Mouse (Mus musculus): Measurements from ENCODE around the gene Mthfd2. TPM values are rescaled to one million over a fixed set of nuclear protein-coding genes. Genes with fewer than 3 reads are reported as not detected.

Gene Mthfd2
- total RNA-seq, 2 experiments from 2014 or later = 5.3 to 7.2 TPM

DNA sequence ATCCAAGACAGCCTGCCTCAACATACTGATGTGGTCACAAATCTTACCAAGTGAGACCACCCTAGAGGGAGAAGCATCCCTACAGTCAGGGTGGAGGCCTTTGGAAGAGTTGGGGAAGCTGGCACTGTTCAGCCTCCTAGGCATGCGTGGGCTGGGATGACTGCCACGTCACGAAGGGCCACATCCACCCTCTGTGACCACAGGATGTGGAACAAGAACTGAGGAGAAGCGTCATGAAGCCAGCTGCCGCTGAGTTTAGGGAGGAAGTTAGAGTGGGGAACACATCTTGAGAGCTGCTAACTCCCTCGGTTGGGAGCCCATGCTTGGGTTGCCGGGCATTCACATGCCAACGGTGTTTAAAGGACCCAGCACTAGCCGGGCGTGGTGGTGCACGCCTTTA lies 52.0 kb downstream of the Mthfd2 start:
- no peak for DNase-seq (ENCODE audit: extremely low spot score in 1 of 2, low spot score in 1 of 2)

DNA sequence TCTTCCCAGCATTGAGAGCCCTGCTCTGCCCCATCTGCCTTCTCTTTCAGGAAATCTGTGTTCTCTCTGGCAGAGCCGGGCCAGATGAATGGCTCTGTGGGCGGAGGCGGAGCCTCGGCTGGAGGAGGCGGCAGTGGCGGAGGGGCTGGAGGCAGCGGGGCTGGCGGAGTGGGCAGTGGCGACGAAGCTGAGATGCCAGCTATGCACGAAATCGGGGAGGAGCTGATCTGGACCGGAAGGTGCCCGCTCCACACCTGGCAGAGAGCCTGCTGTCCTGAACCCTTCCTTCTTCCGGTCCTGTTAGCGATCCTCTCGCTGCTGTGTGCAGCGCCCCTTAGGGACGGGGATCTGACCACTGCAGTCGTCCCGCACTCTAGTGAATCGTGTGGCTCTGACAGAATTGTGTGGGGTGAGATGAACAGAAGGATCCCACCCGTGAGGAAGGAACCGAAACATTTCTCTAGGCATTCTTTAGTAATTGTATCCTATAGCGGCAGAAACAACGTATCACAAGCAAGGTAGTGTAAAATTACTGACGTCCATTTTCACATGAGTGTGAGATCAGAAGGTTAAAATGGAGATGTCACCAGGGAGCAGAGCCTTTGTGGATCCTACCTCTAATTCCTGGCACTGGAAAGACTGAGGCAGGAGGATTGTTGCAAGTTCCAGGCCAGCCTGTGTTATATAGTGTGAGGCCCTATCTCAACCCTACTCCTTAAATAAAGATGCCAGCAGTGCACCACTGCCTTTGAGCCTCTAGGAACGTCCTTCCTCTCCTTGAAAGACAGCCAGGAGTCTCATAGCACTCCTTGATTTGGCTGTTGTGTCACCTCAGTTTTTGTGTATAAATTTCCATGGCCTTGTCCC lies 57.3 kb downstream of the Mthfd2 start:
- peak; percentile 66 to 74 for DNase-seq (ENCODE audit: extremely low spot score in 1 of 2, low spot score in 1 of 2)

DNA sequence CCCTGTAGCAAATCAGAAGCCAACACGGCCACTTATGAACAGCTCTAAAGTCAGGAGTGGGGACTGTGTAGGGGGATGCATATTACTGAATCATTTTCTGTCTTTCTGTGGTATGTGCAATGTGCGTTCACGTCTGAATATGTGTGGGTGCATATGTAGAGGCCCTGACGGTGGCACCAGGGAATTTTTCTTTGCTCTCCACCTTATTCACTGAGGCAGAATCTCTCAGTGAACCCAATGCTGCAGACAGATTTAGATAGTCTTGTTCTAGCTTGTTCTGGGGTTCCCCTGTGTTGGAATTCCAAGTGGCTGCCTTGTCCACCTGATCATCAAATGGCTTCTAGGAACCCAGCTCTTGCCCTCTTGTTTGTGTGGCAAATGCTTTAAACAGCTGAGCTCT lies 58.1 kb downstream of the Mthfd2 start:
- DNase-seq (ENCODE audit: extremely low spot score in 1 of 2, low spot score in 1 of 2) = no peak

DNA sequence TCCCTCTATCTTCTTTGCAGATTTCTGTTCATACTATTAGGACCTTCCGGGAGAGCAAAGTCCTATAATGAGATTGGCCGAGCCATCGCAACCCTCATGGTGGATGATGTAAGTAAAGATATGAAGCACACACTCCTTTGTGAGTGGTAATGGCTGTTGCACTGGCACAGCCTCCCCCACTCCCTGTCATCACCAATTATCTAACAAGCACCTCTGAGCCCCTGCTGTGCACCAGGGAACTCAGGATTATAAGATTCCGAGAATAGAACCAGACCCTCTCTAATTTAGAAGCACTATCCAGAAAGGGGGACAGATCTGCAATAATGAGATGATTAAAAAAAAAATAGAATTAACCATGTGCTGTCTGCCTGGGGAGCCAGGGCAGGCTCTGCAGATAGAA lies 60.1 kb downstream of the Mthfd2 start:
- no peak for DNase-seq (ENCODE audit: extremely low spot score in 1 of 2, low spot score in 1 of 2)

DNA sequence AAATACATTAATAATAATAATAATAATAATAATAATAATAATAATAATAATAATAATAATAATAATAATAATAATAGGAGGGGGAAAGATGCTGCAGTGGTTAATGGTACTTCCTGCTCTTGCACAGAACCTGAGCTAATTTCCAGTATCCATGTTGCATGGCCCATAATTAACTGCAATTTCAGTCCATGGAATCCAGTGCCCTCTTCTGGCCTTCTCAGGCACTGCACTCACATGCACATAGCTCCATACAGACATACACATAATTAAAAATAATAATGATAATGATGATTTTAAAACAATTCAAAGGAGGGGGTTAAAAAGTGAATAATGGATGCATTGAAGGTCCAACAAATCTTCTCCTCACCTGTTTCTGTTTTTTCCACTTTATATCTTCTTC lies 60.5 kb downstream of the Mthfd2 start:
- DNase-seq (ENCODE audit: extremely low spot score in 1 of 2, low spot score in 1 of 2) = no peak

DNA sequence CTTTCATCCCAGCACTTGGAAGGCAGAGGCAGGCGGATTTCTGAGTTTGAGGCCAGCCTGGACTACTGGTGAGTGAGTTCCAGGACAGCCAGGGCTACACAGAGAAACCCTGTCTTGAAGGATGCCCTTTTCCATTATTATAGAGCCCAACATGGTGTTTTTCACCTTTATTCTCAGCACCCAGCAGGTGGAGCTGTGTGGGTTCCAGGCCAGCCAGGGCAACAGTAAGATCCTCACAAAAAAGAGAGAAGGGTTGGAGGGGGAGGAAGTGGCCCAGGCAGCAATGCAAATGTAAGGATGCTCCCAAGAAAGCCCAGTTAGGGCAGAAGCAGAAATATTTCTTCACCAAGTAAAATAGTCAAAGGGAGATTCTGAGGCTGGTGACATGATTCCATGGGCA lies 61.2 kb downstream of the Mthfd2 start:
- DNase-seq (ENCODE audit: extremely low spot score in 1 of 2, low spot score in 1 of 2) = no peak

Other genes with a start within 250 kb of the Mthfd2 start
- gene Pcgf1, start 248.0 kb downstream of the Mthfd2 start, total RNA-seq (2021) = 10 to 100 TPM; 30.3 to 33.0 TPM
- under 1 TPM in 1 of 2 experiments, not detected in 1; 0.77 TPM for gene Lbx2, start 239.5 kb downstream of the Mthfd2 start, total RNA-seq (2021)
- gene Ccdc142, start 224.3 kb downstream of the Mthfd2 start, total RNA-seq (2021) = 10 to 100 TPM in 1 of 2 experiments, 1 to 10 TPM in 1; 5.8 to 10.7 TPM
- 1 to 10 TPM; 5.4 to 8.2 TPM for gene Gm42688, start 224.3 kb downstream of the Mthfd2 start, total RNA-seq (2021)
- 10 to 100 TPM; 67.0 to 67.7 TPM for gene Mrpl53, start 216.9 kb downstream of the Mthfd2 start, total RNA-seq (2021)
- 10 to 100 TPM; 25.7 to 28.9 TPM for gene Mogs, start 210.4 kb downstream of the Mthfd2 start, total RNA-seq (2021)
- gene Wbp1, start 204.3 kb downstream of the Mthfd2 start, total RNA-seq (2021) = 10 to 100 TPM; 54.3 to 58.0 TPM
- gene Ino80b, start 200.5 kb downstream of the Mthfd2 start, total RNA-seq (2021) = 10 to 100 TPM; 24.0 to 26.2 TPM
- 10 to 100 TPM; 83.6 to 93.5 TPM for gene Rtkn, start 190.4 kb downstream of the Mthfd2 start, total RNA-seq (2021)
- 10 to 100 TPM; 25.1 to 28.4 TPM for gene Wdr54, start 169.5 kb downstream of the Mthfd2 start, total RNA-seq (2021)
- gene 1700003E16Rik, start 169.5 kb downstream of the Mthfd2 start, total RNA-seq (2021) = 10 to 100 TPM; 22.1 to 25.0 TPM
- 100 to 1,000 TPM; 371 to 399 TPM for gene Dctn1, start 160.0 kb downstream of the Mthfd2 start, total RNA-seq (2021)
- gene Slc4a5, start 106.1 kb downstream of the Mthfd2 start, total RNA-seq (2021) = under 1 TPM; 0.30 to 0.66 TPM
- gene Mob1a, start 108 bp upstream of the Mthfd2 start, total RNA-seq (2021) = 10 to 100 TPM; 19.3 to 19.5 TPM
- gene Bola3, start 23.2 kb upstream of the Mthfd2 start, total RNA-seq (2021) = 10 to 100 TPM; 49.2 to 51.6 TPM
- gene Tet3, start 133.2 kb upstream of the Mthfd2 start, total RNA-seq (2021) = 10 to 100 TPM; 69.2 to 83.9 TPM
- gene Dguok, start 181.1 kb upstream of the Mthfd2 start, total RNA-seq (2021) = 10 to 100 TPM; 29.2 to 32.0 TPM
- gene Actg2, start 210.4 kb upstream of the Mthfd2 start, total RNA-seq (2021) = not detected
- 10 to 100 TPM; 34.3 to 35.6 TPM for gene Stambp, start 246.8 kb upstream of the Mthfd2 start, total RNA-seq (2021)

Measured in layer of hippocampus, postnatal 25 days (tissue).